Mouse (Mus musculus) myocyte (in vitro differentiated cells): ENCODE data around the gene Prss28. TPM values are rescaled to one million over a fixed set of nuclear protein-coding genes. Genes with fewer than 3 reads are reported as not detected.

ENCODE experiments used
- H3K27me3 ChIP-seq: one replicate; pipeline ENCODE4 v1.6.1; 2011; ENCODE audit not compliant: control insufficient read depth, insufficient read depth, insufficient read length
- H3K36me3 ChIP-seq: one replicate; pipeline ENCODE4 v1.6.1; 2011; ENCODE audit not compliant: control insufficient read depth, insufficient read depth
- H3K4me2 ChIP-seq: one replicate; pipeline ENCODE4 v1.6.1; 2011; ENCODE audit warnings: low read depth, control low read depth
- H3K4me3 ChIP-seq: one replicate; pipeline ENCODE4 v1.5.1; 2011; ENCODE audit warnings: mild to moderate bottlenecking, control low read depth, moderate library complexity
- H3K79me2 ChIP-seq: one replicate; pipeline ENCODE4 v1.6.1; 2011; ENCODE audit not compliant: control insufficient read depth, insufficient read depth
- H3ac ChIP-seq: one replicate; pipeline ENCODE4 v1.6.1; 2011; ENCODE audit not compliant: control insufficient read depth, insufficient read length
- CEBPB ChIP-seq: IDR thresholded peaks from 2 replicates; pipeline ENCODE4 v1.6.1; 2011; ENCODE audit warnings: mild to moderate bottlenecking, moderate library complexity; ENCODE audit not compliant: poor library complexity, insufficient read depth, severe bottlenecking
- E2F4 ChIP-seq: IDR thresholded peaks from one replicate; pipeline ENCODE4 v1.6.1; 2011; ENCODE audit warnings: mild to moderate bottlenecking, control low read depth, moderate library complexity; ENCODE audit not compliant: insufficient read depth
- MAX ChIP-seq: IDR thresholded peaks from one replicate; pipeline ENCODE4 v1.6.1; 2011; ENCODE audit warnings: low read depth, mild to moderate bottlenecking, control low read depth
- MYOD1 ChIP-seq, 3 experiments: IDR thresholded peaks; one replicate each; pipeline ENCODE4 v1.6.1; 2011; ENCODE audit warnings: control low read depth in 2 of 3, low read depth in 2 of 3, mild to moderate bottlenecking in 2 of 3, moderate library complexity in 1 of 3; ENCODE audit not compliant: insufficient read length in 2 of 3, control insufficient read depth in 1 of 3
- MYOG ChIP-seq, 3 experiments: IDR thresholded peaks; one replicate each; pipeline ENCODE4 v1.6.1; 2011; ENCODE audit warnings: control low read depth in 2 of 3, low read depth in 2 of 3, mild to moderate bottlenecking in 2 of 3; ENCODE audit not compliant: insufficient read length in 2 of 3, control insufficient read depth in 1 of 3, insufficient read depth in 1 of 3
- POLR2A ChIP-seq: IDR thresholded peaks from one replicate; pipeline ENCODE4 v1.6.1; 2011; ENCODE audit warnings: low read depth, mild to moderate bottlenecking, control low read depth, moderate library complexity; ENCODE audit not compliant: insufficient read length
- POLR2AphosphoS2 ChIP-seq: IDR thresholded peaks from one replicate; pipeline ENCODE4 v1.6.1; 2011; ENCODE audit warnings: low read depth, control low read depth; ENCODE audit not compliant: insufficient read length
- REST ChIP-seq: IDR thresholded peaks from one replicate; pipeline ENCODE4 v1.6.1; 2011; ENCODE audit warnings: mild to moderate bottlenecking, control low read depth, moderate library complexity; ENCODE audit not compliant: insufficient read depth, insufficient read length
- SRF ChIP-seq: IDR thresholded peaks from one replicate; pipeline ENCODE4 v1.6.1; 2011; ENCODE audit warnings: low read depth; ENCODE audit not compliant: control insufficient read depth, insufficient read length
- TCF12 ChIP-seq: IDR thresholded peaks from one replicate; pipeline ENCODE4 v1.6.1; 2011; ENCODE audit warnings: mild to moderate bottlenecking, control low read depth; ENCODE audit not compliant: poor library complexity, insufficient read depth, severe bottlenecking
- TCF3 ChIP-seq: IDR thresholded peaks from one replicate; pipeline ENCODE4 v1.6.1; 2011; ENCODE audit warnings: low read depth, control low read depth; ENCODE audit not compliant: insufficient read length
- USF1 ChIP-seq: IDR thresholded peaks from one replicate; pipeline ENCODE4 v1.6.1; 2011; ENCODE audit warnings: low read depth, mild to moderate bottlenecking, control low read depth, moderate library complexity
- polyA plus RNA-seq: library from polyadenylated mRNA; unstranded; fragments of >200 nt; fragmentation: generic; extraction: Trizol; gene quantifications from one replicate; pipeline ENCODE4 v1.2.1, GENCODE M21; 2012; ENCODE audit warnings: missing spikeins

Gene Prss28
- polyA plus RNA-seq, 1 experiment, result not detected

DNA sequence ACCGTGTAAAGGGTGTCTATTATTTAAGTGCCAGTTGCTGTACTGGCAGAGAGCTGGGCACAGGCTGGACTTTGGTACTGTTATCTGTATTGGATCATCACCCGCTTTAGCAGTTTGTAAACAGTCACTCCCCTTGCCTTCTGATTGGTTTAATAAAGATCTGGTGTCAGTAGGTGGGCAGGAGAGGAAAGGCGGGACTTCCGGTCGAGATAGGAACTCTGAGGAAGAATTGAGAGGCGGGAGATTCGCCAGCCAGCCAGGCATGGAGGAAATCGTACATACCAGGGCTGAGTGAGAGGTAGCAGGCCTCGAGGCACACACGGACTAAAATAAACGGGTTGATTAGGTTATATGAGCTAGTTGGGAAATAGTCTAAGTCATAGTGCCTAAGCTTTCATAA lies 26.3 kb upstream of the Prss28 start:
- Histone ChIP-seq H3K27me3 (peaks cover 13% of the 10 kb centered on the region), H3K4me3 (no peak overlapping the region), H3K36me3 (no peaks in the 10 kb centered on the region), H3ac (no peak overlapping the region), H3K79me2 (no peaks in the 10 kb centered on the region), H3K4me2 (peak overlapping the region; percentile 75)
- TF ChIP-seq POLR2AphosphoS2, result peak; percentile 32
- no peak for TF ChIP-seq E2F4
- peak; percentile 40 for TF ChIP-seq POLR2A

DNA sequence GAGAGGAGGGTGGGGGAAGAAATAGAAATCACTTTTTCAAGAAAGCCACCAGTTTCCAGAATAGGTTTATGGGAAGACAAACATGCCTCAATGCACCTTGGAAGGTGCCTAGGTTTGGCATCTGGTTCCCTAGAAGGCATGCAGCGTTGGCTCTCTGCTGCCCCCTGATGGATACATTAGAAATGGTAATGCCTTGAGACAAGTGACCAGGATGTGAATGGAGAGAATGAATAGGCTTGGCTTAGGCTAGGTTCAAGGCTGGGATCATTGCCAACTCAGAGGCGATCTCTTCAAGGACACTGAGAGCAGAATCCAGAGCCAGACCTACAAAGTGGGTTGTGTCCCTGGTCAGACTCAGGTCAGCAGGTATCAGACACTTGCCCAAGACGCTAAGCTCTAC lies 23.4 kb upstream of the Prss28 start:
- Histone ChIP-seq H3ac (no peak overlapping the region), H3K36me3 (no peaks in the 10 kb centered on the region), H3K4me3 (no peak overlapping the region), H3K27me3 (no peaks in the 10 kb centered on the region), H3K79me2 (no peaks in the 10 kb centered on the region), H3K4me2 (no peak overlapping the region)
- TF ChIP-seq CEBPB (no peak), MYOD1 (IDR thresholded peaks at IDR 0.05; ENCODE audit: control insufficient read depth in 1 of 3, insufficient read length in 2 of 3, low read depth in 2 of 3) (no peak), MAX (no peak), POLR2AphosphoS2 (no peak), POLR2A (no peak), USF1 (no peak), SRF (no peak), E2F4 (no peak), REST (no peak), TCF3 (no peak), MYOG (IDR thresholded peaks at IDR 0.05; ENCODE audit: control insufficient read depth in 1 of 3, insufficient read depth in 1 of 3, insufficient read length in 2 of 3, low read depth in 2 of 3) (no peak), TCF12 (no peak)

DNA sequence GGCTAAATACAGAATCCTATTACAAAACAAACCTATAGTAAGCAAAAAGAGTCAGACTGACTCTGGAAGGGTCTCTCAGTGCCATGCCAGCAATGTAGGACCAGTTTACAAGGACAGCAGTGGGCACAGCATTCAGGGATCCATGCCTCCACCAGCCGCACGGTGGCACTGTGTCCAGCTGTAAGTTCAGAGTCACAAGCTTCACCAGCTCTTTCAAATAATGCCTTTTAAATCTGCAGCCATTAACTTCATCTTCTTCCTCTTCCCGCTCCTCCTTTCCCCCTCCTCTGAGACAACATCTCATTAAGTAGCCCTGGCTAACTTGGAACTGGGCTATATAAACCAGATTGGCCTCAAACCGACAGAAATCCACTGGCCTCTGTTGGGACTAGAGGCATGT lies 19.6 kb upstream of the Prss28 start:
- no peak overlapping the region for H3K4me2 ChIP-seq
- no peak overlapping the region for H3K4me3 ChIP-seq
- TF ChIP-seq MYOD1 (IDR thresholded peaks at IDR 0.05; ENCODE audit: control insufficient read depth in 1 of 3, insufficient read length in 2 of 3, low read depth in 2 of 3), result no peak
- no peak for TF ChIP-seq CEBPB
- TF ChIP-seq TCF3, result no peak
- no peak for TF ChIP-seq POLR2A
- no peak for TF ChIP-seq E2F4
- no peak for TF ChIP-seq REST
- no peak for TF ChIP-seq MYOG (IDR thresholded peaks at IDR 0.05; ENCODE audit: control insufficient read depth in 1 of 3, insufficient read depth in 1 of 3, insufficient read length in 2 of 3, low read depth in 2 of 3)
- no peak for TF ChIP-seq TCF12
- TF ChIP-seq USF1, result no peak
- TF ChIP-seq MAX, result no peak
- TF ChIP-seq SRF, result no peak
- TF ChIP-seq POLR2AphosphoS2, result no peak
- no peaks in the 10 kb centered on the region for H3K79me2 ChIP-seq
- H3K27me3 ChIP-seq, result peaks cover 13% of the 10 kb centered on the region
- no peaks in the 10 kb centered on the region for H3K36me3 ChIP-seq
- H3ac ChIP-seq, result no peak overlapping the region

DNA sequence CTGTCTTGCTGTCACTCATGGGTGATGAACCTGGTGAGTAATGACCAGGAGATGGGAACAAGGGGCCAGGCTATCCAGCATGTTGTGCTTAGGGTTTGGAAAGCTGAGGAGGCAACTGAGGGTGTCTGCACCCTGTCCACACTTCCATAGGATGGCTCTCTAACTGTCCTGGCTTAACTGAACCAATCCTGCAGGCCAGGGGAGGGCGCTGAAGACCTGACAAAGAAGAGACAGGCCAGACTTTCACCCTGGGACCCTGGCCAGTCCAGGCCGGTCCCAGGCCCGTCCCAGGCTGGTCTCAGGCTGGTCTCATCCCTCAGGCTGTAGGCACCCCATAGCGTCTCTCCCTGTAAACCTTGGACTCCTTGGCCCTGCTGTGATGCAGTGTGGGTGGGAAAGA lies 18.0 kb upstream of the Prss28 start:
- H3K4me2 ChIP-seq, result no peak overlapping the region
- no peaks in the 10 kb centered on the region for H3K79me2 ChIP-seq
- no peak overlapping the region for H3ac ChIP-seq
- H3K36me3 ChIP-seq, result no peaks in the 10 kb centered on the region
- TF ChIP-seq SRF, result no peak
- no peak for TF ChIP-seq POLR2AphosphoS2
- no peak for TF ChIP-seq MYOD1 (IDR thresholded peaks at IDR 0.05; ENCODE audit: control insufficient read depth in 1 of 3, insufficient read length in 2 of 3, low read depth in 2 of 3)
- TF ChIP-seq MAX, result no peak
- TF ChIP-seq E2F4, result no peak
- no peak for TF ChIP-seq USF1
- TF ChIP-seq MYOG (IDR thresholded peaks at IDR 0.05; ENCODE audit: control insufficient read depth in 1 of 3, insufficient read depth in 1 of 3, insufficient read length in 2 of 3, low read depth in 2 of 3), result no peak
- no peak for TF ChIP-seq REST
- no peak for TF ChIP-seq CEBPB
- no peak for TF ChIP-seq POLR2A
- TF ChIP-seq TCF3, result no peak
- no peak for TF ChIP-seq TCF12
- H3K27me3 ChIP-seq, result peaks cover 13% of the 10 kb centered on the region
- no peak overlapping the region for H3K4me3 ChIP-seq

DNA sequence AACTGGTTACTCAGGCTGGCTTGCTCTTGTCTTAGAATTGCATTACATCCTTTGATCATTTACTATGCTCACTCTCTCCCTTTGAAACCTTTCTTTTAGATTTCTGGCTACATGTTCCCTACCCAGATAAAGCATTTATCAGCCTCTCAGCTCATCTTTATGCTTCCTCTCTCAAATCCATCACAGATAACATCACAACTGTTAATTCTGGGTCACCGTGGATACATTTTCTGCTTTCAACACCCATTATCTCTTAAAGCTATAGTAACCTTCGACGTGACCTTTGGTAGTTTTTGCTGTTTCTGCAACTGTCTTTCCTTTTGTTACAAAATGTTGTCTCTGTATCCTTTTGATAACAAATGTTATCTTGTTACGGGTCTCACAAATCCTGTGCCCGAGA lies 15.0 kb upstream of the Prss28 start:
- H3K4me2 ChIP-seq, result no peak overlapping the region
- H3ac ChIP-seq, result no peak overlapping the region
- H3K79me2 ChIP-seq, result no peaks in the 10 kb centered on the region
- H3K27me3 ChIP-seq, result peaks cover 33% of the 10 kb centered on the region
- TF ChIP-seq MYOG (IDR thresholded peaks at IDR 0.05; ENCODE audit: control insufficient read depth in 1 of 3, insufficient read depth in 1 of 3, insufficient read length in 2 of 3, low read depth in 2 of 3) (no peak), TCF3 (no peak), MAX (no peak), TCF12 (no peak), REST (no peak), SRF (no peak), POLR2A (no peak), CEBPB (no peak), USF1 (no peak), MYOD1 (IDR thresholded peaks at IDR 0.05; ENCODE audit: control insufficient read depth in 1 of 3, insufficient read length in 2 of 3, low read depth in 2 of 3) (no peak), E2F4 (no peak), POLR2AphosphoS2 (no peak)
- no peaks in the 10 kb centered on the region for H3K36me3 ChIP-seq
- no peak overlapping the region for H3K4me3 ChIP-seq
